Mouse (Mus musculus) ES-E14 (cell line): ENCODE measurements around the gene Arhgef25.

Source experiments
- MAFK ChIP-seq: IDR thresholded peaks from 2 replicates; pipeline ENCODE4 v1.6.1; 2014; ENCODE audit warnings: mild to moderate bottlenecking, low read depth, low read length, inconsistent platforms; ENCODE audit not compliant: insufficient read depth
- ZC3H11A ChIP-seq: IDR thresholded peaks from 2 replicates; pipeline ENCODE4 v1.6.1; 2012; ENCODE audit warnings: low read depth, mild to moderate bottlenecking, inconsistent platforms, low read length, borderline replicate concordance

- TF ChIP-seq MAFK (no peak), ZC3H11A (no peak)
Measured at GRCm38 (mm10) chr10:127138328-127139141, 51.3 kb downstream of the Arhgef25 start.
